Mouse (Mus musculus) heart, adult 18-20 months (tissue): ENCODE results near the gene Olfr30. TPM values are rescaled to one million over a fixed set of nuclear protein-coding genes. Genes with fewer than 3 reads are reported as not detected.
"Not testable (repeated sequence)": the region's sequence is repeated elsewhere in the genome, so short reads cannot be mapped to it uniquely, and the experiment has no call there.

Source experiments
- DNase-seq, 2 experiments: peaks; one replicate each; pipeline ENCODE4 v3.0.0; 2021 to 2022; ENCODE audit warnings: mixed read lengths in 1 of 2
- long read RNA-seq, 2 experiments: library from polyadenylated mRNA; stranded (forward); transcript quantifications; one replicate each; pipeline ENCODE4 v2.0.0; 2021
- total RNA-seq, 2 experiments: library from RNA; stranded (reverse); gene quantifications; 2 replicates each; pipeline ENCODE4 v1.2.3; 2021

Olfr30 gene
- total RNA-seq = not detected
- long read RNA-seq, experiment 1 = 0 reads
- long read RNA-seq, experiment 2 = 0 reads

DNA sequence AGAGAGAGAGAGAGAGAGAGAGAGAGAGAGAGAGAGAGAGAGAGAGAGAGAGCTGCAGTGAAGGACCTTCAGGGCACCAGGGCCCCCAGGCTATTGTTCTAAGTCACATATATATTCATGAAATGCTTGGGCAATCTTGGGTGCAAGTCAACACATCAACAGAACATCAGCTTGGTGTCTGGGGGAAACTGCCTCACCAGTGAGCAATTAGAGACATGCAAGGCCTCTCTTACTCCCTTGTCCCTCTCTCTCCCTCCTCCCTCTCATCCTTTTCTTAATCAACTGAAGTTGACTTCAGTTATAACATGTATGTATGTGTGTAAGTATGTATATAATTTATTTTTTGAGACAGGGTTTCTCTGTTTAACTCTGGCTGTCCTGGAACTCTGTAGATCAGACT is at the start of gene Olfr30:
TSS of gene Olfr30 (minus strand) at position 101 of the 400 bp plus-strand sequence.
- DNase-seq = no peak

GRCm38 (mm10) chr11:58509058-58509457 is 47.0 kb upstream of the Olfr30 start:
- not testable (repeated sequence) for DNase-seq

DNA sequence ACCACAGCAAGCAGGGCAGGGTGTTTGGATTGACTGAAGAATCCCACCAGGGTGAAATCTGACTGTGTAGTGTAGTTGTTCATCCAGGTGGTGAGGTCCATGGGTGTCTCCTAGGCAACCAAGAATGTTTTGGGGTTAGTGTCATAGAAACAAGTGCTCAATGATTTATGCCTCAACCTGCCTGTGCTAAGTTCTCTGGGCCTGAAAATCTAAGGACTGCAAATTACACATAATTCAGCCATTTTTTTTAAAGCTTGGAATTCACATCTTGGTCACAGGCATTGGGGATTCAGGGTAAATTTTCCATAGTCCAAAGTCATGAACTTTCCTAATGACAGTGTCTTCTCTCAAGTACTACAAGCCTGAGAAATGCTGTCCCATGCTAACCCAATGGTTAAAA is 40.4 kb upstream of the Olfr30 start, which contains the start of gene Olfr331:
TSS of gene Olfr331 (minus strand) at position 101 of the 400 bp plus-strand sequence.
- not testable (repeated sequence) for DNase-seq

- peak in 1 of 2 experiments; percentile 12 for DNase-seq
Observed at GRCm38 (mm10) chr11:58499290-58499689, 37.2 kb upstream of the Olfr30 start.

DNA sequence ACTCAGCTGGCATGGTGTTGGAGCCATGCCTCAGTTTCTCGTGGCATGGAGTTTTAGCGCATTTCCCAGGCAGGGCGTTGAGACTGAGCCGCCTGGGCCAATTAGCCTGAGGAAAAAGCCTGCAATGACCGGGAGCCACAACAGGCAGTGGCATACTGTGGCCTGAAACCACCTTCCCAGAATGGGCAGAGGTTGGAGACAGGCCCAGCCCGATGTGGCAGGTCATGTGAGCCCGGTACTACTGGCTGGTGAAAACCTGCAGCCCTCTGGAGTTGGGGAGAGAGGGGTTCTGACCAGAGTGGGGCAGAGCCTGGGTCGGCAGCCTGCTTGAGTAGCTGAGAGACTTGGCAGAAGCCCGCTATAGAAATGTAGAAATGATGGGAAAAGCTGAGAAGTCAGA is 36.7 kb upstream of the Olfr30 start:
- DNase-seq = peak; percentile 62 to 66

DNA sequence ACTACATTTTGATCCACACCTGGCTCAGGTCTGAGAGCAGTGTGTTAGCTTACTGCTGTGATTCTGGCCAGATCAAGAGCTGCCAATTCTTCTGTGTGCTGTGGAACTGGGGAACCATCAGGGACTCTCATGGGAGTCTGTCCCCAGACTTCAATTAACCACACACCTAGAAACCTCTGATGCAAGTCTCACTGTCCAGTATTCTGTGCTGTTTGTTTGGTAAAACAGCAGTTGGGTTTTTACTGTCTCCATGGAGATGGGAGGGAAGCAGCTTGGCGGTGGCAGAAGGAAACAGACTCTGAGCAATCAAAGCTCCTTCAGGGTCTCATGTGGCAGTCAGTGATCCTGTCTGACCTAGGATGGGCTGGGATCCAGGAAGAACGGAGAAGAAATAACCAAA is 30.4 kb upstream of the Olfr30 start, which contains the start of gene Olfr332:
TSS of gene Olfr332 (minus strand) at position 101 of the 400 bp plus-strand sequence.
- DNase-seq = no peak

- DNase-seq = no peak
Observed at GRCm38 (mm10) chr11:58453592-58453991, 8.5 kb downstream of the Olfr30 start.

GRCm38 (mm10) chr11:58452759-58453158 is 9.3 kb downstream of the Olfr30 start, which contains the start of gene Lypd9:
TSS of gene Lypd9 (minus strand) at chr11:58452923.
- DNase-seq = no peak

GRCm38 (mm10) chr11:58437866-58438265 is 24.2 kb downstream of the Olfr30 start:
- DNase-seq = no peak

- no peak for DNase-seq
Observed at GRCm38 (mm10) chr11:58432259-58432658, 29.8 kb downstream of the Olfr30 start, which contains the start of gene Gm12253. TSS of gene Gm12253 (plus strand) at chr11:58432559.

GRCm38 (mm10) chr11:58420815-58421214 is 41.3 kb downstream of the Olfr30 start, which contains the start of gene 1810065E05Rik:
TSS of gene 1810065E05Rik (plus strand) at chr11:58421111.
- DNase-seq = no peak

DNA sequence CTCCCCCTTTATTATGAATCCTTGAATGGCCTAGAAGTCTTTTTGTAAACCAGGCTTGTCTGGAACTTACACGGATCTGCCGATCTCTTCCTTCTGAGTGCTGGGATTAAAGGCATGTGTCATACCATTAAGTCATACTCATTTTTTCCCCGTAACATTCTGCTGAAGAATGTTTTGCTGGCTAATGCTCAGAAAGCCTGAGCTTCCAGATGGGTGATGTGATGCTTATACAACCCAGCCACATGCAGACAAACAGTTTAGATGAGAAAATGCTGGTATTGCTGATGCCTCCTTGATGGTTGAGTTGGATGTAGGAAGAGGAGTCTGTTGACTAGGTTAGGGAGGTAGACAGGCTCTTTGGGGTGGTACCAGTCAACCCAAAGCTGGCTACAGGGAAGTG is 43.7 kb downstream of the Olfr30 start:
- peak in 1 of 2 experiments; percentile 6 for DNase-seq

- no peak for DNase-seq
Observed at GRCm38 (mm10) chr11:58408066-58408465, 54.0 kb downstream of the Olfr30 start.

Other genes with a start within 250 kb of the Olfr30 start
- not detected for gene 4930438A08Rik, start 187.5 kb downstream of the Olfr30 start, total RNA-seq
- 1 to 10 TPM; 2.5 to 4.4 TPM for gene Zfp692, start 155.2 kb downstream of the Olfr30 start, total RNA-seq
- 10 to 100 TPM; 35.2 to 42.4 TPM for gene Zfp672, start 131.9 kb downstream of the Olfr30 start, total RNA-seq
- 10 to 100 TPM; 27.7 to 30.0 TPM for gene Sh3bp5l, start 131.5 kb downstream of the Olfr30 start, total RNA-seq
- gene Lypd8, start 83.2 kb downstream of the Olfr30 start, total RNA-seq = not detected
- gene 1810065E05Rik, start 41.2 kb downstream of the Olfr30 start, total RNA-seq = not detected
- gene Gm12253, start 29.7 kb downstream of the Olfr30 start, total RNA-seq = not detected
- gene Lypd9, start 9.3 kb downstream of the Olfr30 start, total RNA-seq = not detected
- gene Olfr332, start 30.3 kb upstream of the Olfr30 start, total RNA-seq = not detected
- gene Olfr331, start 40.3 kb upstream of the Olfr30 start, total RNA-seq = not detected
- gene Olfr330, start 72.6 kb upstream of the Olfr30 start, total RNA-seq = not detected
- gene Olfr329-ps, start 84.2 kb upstream of the Olfr30 start, total RNA-seq = not detected
- gene Olfr328, start 93.4 kb upstream of the Olfr30 start, total RNA-seq = under 1 TPM in 1 of 2 experiments, not detected in 1; 0.10 TPM
- not detected for gene Olfr224, start 108.3 kb upstream of the Olfr30 start, total RNA-seq
- gene Olfr325, start 115.5 kb upstream of the Olfr30 start, total RNA-seq = not detected
- gene Olfr324, start 132.8 kb upstream of the Olfr30 start, total RNA-seq = not detected
- 1 to 10 TPM; 2.7 to 4.9 TPM for gene 2210407C18Rik, start 153.8 kb upstream of the Olfr30 start, total RNA-seq
- not detected for gene Olfr323, start 168.2 kb upstream of the Olfr30 start, total RNA-seq
- not detected for gene Trim58, start 178.2 kb upstream of the Olfr30 start, total RNA-seq
- gene Olfr322, start 196.5 kb upstream of the Olfr30 start, total RNA-seq = not detected
- gene Olfr320, start 218.8 kb upstream of the Olfr30 start, total RNA-seq = not detected
- gene Olfr319, start 236.9 kb upstream of the Olfr30 start, total RNA-seq = not detected